Mouse (Mus musculus): ENCODE measurements at regions not wholly inside any gene's neighbourhood (a gene's known extent, or its start where the extent isn't known, plus 50 kb on each side); places are given as distances from the start of the nearest gene placed in this dataset.
A peak's percentile ranks its signal among the peaks of the same experiment; 100 is the strongest.

GRCm38 (mm10) chr14:61810836-61811235, 203.6 kb downstream of the Kcnrg start:
- DNase-seq (ENCODE audit: low read depth, low spot score): no peak
- Histone ChIP-seq H3K27ac (ENCODE audit: insufficient read depth, low read depth, low read length, poor library complexity, severe bottlenecking) (no peak overlapping the region), H3K9me3 (ENCODE audit: control insufficient read depth, insufficient read depth, low read depth, low read length) (no peaks in the 10 kb centered on the region), H3K4me3 (ENCODE audit: insufficient read depth in 1 of 2, low read depth in 1 of 2, low read length in 2 of 2, poor library complexity in 1 of 2, severe bottlenecking in 1 of 2) (no peak overlapping the region), H3K9ac (ENCODE audit: insufficient read depth, low read depth, low read length, poor library complexity, severe bottlenecking) (no peak overlapping the region), H3K4me1 (ENCODE audit: control insufficient read depth in 2 of 2, insufficient read depth in 2 of 2, low read length in 2 of 2, poor library complexity in 1 of 2) (no peaks in the 10 kb centered on the region), H3K36me3 (ENCODE audit: control insufficient read depth, insufficient read depth, low read length, poor library complexity, severe bottlenecking) (no peaks in the 10 kb centered on the region)
- TF ChIP-seq ZC3H11A (IDR thresholded peaks at IDR 0.05; ENCODE audit: borderline replicate concordance, low read depth, low read length): no peak
- in situ Hi-C loops (cut with MboI; ENCODE audit: low sequenced_read_pairs in 2 of 2, unreplicated experiment in 2 of 2): no loop called here

GRCm38 (mm10) chr14:61817711-61818110, 210.5 kb downstream of the Kcnrg start:
- Histone ChIP-seq H3K9me3 (ENCODE audit: control insufficient read depth, insufficient read depth, low read depth, low read length) (no peaks in the 10 kb centered on the region), H3K27ac (ENCODE audit: insufficient read depth, low read depth, low read length, poor library complexity, severe bottlenecking) (no peak overlapping the region), H3K9ac (ENCODE audit: insufficient read depth, low read depth, low read length, poor library complexity, severe bottlenecking) (no peak overlapping the region), H3K36me3 (ENCODE audit: control insufficient read depth, insufficient read depth, low read length, poor library complexity, severe bottlenecking) (no peaks in the 10 kb centered on the region), H3K4me3 (ENCODE audit: insufficient read depth in 1 of 2, low read depth in 1 of 2, low read length in 2 of 2, poor library complexity in 1 of 2, severe bottlenecking in 1 of 2) (no peak overlapping the region), H3K4me1 (ENCODE audit: control insufficient read depth in 2 of 2, insufficient read depth in 2 of 2, low read length in 2 of 2, poor library complexity in 1 of 2) (no peaks in the 10 kb centered on the region)
- TF ChIP-seq ZNF384 (IDR thresholded peaks at IDR 0.05; ENCODE audit: low read depth, low read length): no peak
- no peak for TF ChIP-seq HCFC1 (IDR thresholded peaks at IDR 0.05; ENCODE audit: borderline replicate concordance, insufficient read depth, low read length)
- TF ChIP-seq CHD2 (IDR thresholded peaks at IDR 0.05; ENCODE audit: low read depth, low read length): no peak
- TF ChIP-seq ZC3H11A (IDR thresholded peaks at IDR 0.05; ENCODE audit: borderline replicate concordance, low read depth, low read length): no peak
- no peak for TF ChIP-seq MAFK (IDR thresholded peaks at IDR 0.05; ENCODE audit: insufficient read depth, low read depth, low read length)
- in situ Hi-C loops (cut with MboI; ENCODE audit: low sequenced_read_pairs in 2 of 2, unreplicated experiment in 2 of 2): no loop called here
- DNase-seq (ENCODE audit: low read depth, low spot score): no peak

GRCm38 (mm10) chr14:61818365-61818764, 211.1 kb downstream of the Kcnrg start:
- in situ Hi-C loops (cut with MboI; ENCODE audit: low sequenced_read_pairs in 2 of 2, unreplicated experiment in 2 of 2): no loop called here
- H3K27ac ChIP-seq (ENCODE audit: insufficient read depth, low read depth, low read length, poor library complexity, severe bottlenecking): no peak overlapping the region
- DNase-seq (ENCODE audit: low read depth, low spot score): no peak
- TF ChIP-seq MAFK (IDR thresholded peaks at IDR 0.05; ENCODE audit: insufficient read depth, low read depth, low read length): no peak
- TF ChIP-seq ZNF384 (IDR thresholded peaks at IDR 0.05; ENCODE audit: low read depth, low read length): no peak
- no peak for TF ChIP-seq ZC3H11A (IDR thresholded peaks at IDR 0.05; ENCODE audit: borderline replicate concordance, low read depth, low read length)
- TF ChIP-seq CHD2 (IDR thresholded peaks at IDR 0.05; ENCODE audit: low read depth, low read length): no peak
- TF ChIP-seq HCFC1 (IDR thresholded peaks at IDR 0.05; ENCODE audit: borderline replicate concordance, insufficient read depth, low read length): no peak
- H3K4me3 ChIP-seq (ENCODE audit: insufficient read depth in 1 of 2, low read depth in 1 of 2, low read length in 2 of 2, poor library complexity in 1 of 2, severe bottlenecking in 1 of 2): no peak overlapping the region
- no peaks in the 10 kb centered on the region for H3K4me1 ChIP-seq (ENCODE audit: control insufficient read depth in 2 of 2, insufficient read depth in 2 of 2, low read length in 2 of 2, poor library complexity in 1 of 2)
- H3K9ac ChIP-seq (ENCODE audit: insufficient read depth, low read depth, low read length, poor library complexity, severe bottlenecking): no peak overlapping the region
- H3K9me3 ChIP-seq (ENCODE audit: control insufficient read depth, insufficient read depth, low read depth, low read length): no peaks in the 10 kb centered on the region
- H3K36me3 ChIP-seq (ENCODE audit: control insufficient read depth, insufficient read depth, low read length, poor library complexity, severe bottlenecking): no peaks in the 10 kb centered on the region

GRCm38 (mm10) chr14:61819251-61819650, 212.0 kb downstream of the Kcnrg start:
- Histone ChIP-seq H3K9me3 (ENCODE audit: control insufficient read depth, insufficient read depth, low read depth, low read length) (no peaks in the 10 kb centered on the region), H3K4me1 (ENCODE audit: control insufficient read depth in 2 of 2, insufficient read depth in 2 of 2, low read length in 2 of 2, poor library complexity in 1 of 2) (no peaks in the 10 kb centered on the region), H3K9ac (ENCODE audit: insufficient read depth, low read depth, low read length, poor library complexity, severe bottlenecking) (no peak overlapping the region), H3K27ac (ENCODE audit: insufficient read depth, low read depth, low read length, poor library complexity, severe bottlenecking) (no peak overlapping the region), H3K4me3 (ENCODE audit: insufficient read depth in 1 of 2, low read depth in 1 of 2, low read length in 2 of 2, poor library complexity in 1 of 2, severe bottlenecking in 1 of 2) (no peak overlapping the region), H3K36me3 (ENCODE audit: control insufficient read depth, insufficient read depth, low read length, poor library complexity, severe bottlenecking) (no peaks in the 10 kb centered on the region)
- in situ Hi-C loops (cut with MboI; ENCODE audit: low sequenced_read_pairs in 2 of 2, unreplicated experiment in 2 of 2): no loop called here
- TF ChIP-seq HCFC1 (IDR thresholded peaks at IDR 0.05; ENCODE audit: borderline replicate concordance, insufficient read depth, low read length) (no peak), MAFK (IDR thresholded peaks at IDR 0.05; ENCODE audit: insufficient read depth, low read depth, low read length) (no peak), CHD2 (IDR thresholded peaks at IDR 0.05; ENCODE audit: low read depth, low read length) (no peak), ZC3H11A (IDR thresholded peaks at IDR 0.05; ENCODE audit: borderline replicate concordance, low read depth, low read length) (no peak), ZNF384 (IDR thresholded peaks at IDR 0.05; ENCODE audit: low read depth, low read length) (no peak)
- DNase-seq (ENCODE audit: low read depth, low spot score): no peak

GRCm38 (mm10) chr14:61834291-61834936, 227.2 kb downstream of the Kcnrg start:
- H3K36me3 ChIP-seq (ENCODE audit: control insufficient read depth, insufficient read depth, low read length, poor library complexity, severe bottlenecking): no peaks in the 10 kb centered on the region
- TF ChIP-seq ZC3H11A (IDR thresholded peaks at IDR 0.05; ENCODE audit: borderline replicate concordance, low read depth, low read length) (no peak), MAFK (IDR thresholded peaks at IDR 0.05; ENCODE audit: insufficient read depth, low read depth, low read length) (no peak), ZNF384 (IDR thresholded peaks at IDR 0.05; ENCODE audit: low read depth, low read length) (no peak), CHD2 (IDR thresholded peaks at IDR 0.05; ENCODE audit: low read depth, low read length) (no peak), HCFC1 (IDR thresholded peaks at IDR 0.05; ENCODE audit: borderline replicate concordance, insufficient read depth, low read length) (no peak)
- H3K9ac ChIP-seq (ENCODE audit: insufficient read depth, low read depth, low read length, poor library complexity, severe bottlenecking): no peak overlapping the region
- no peaks in the 10 kb centered on the region for H3K9me3 ChIP-seq (ENCODE audit: control insufficient read depth, insufficient read depth, low read depth, low read length)
- in situ Hi-C loops (cut with MboI; ENCODE audit: low sequenced_read_pairs in 2 of 2, unreplicated experiment in 2 of 2): no loop called here
- H3K27ac ChIP-seq (ENCODE audit: insufficient read depth, low read depth, low read length, poor library complexity, severe bottlenecking): no peak overlapping the region
- H3K4me3 ChIP-seq (ENCODE audit: insufficient read depth in 1 of 2, low read depth in 1 of 2, low read length in 2 of 2, poor library complexity in 1 of 2, severe bottlenecking in 1 of 2): no peak overlapping the region
- H3K4me1 ChIP-seq (ENCODE audit: control insufficient read depth in 2 of 2, insufficient read depth in 2 of 2, low read length in 2 of 2, poor library complexity in 1 of 2): no peaks in the 10 kb centered on the region
- peak; percentile 13 for DNase-seq (ENCODE audit: low read depth, low spot score)

Measured in ES-E14 (cell line).